Mouse (Mus musculus) CH12.LX (cell line): ENCODE data around the gene Pcca. TPM values are rescaled to one million over a fixed set of nuclear protein-coding genes. Genes with fewer than 3 reads are reported as not detected.
A peak's percentile ranks its signal among the peaks of the same experiment; 100 is the strongest.

Experiments used
- DNase-seq: peaks from one replicate; pipeline ENCODE4 v3.0.0-alpha.2; 2013; ENCODE audit errors: extremely low read depth
- H3K27ac ChIP-seq: 2 replicates; pipeline ENCODE4 v1.5.1; 2012; ENCODE audit warnings: low read depth, mild to moderate bottlenecking, control low read depth, moderate library complexity; ENCODE audit not compliant: insufficient read depth
- H3K27me3 ChIP-seq: replicated peaks from 2 replicates; pipeline ENCODE3; 2012; ENCODE audit warnings: inconsistent platforms
- H3K36me3 ChIP-seq, 2 experiments: replicated peaks in 1 of 2; 2 replicates each; pipeline versions ENCODE3 to v1.6.1; 2012; ENCODE audit warnings: inconsistent platforms in 1 of 2, low read length in 1 of 2, mild to moderate bottlenecking in 1 of 2, mixed read lengths in 1 of 2, moderate library complexity in 1 of 2; ENCODE audit not compliant: control insufficient read depth in 1 of 2, insufficient read depth in 1 of 2
- H3K4me1 ChIP-seq, 2 experiments: 2 replicates each; pipeline ENCODE4 v1.6.1; 2012; ENCODE audit warnings: inconsistent platforms in 1 of 2, moderate library complexity in 1 of 2; ENCODE audit not compliant: insufficient read depth in 2 of 2, control insufficient read depth in 1 of 2
- H3K4me2 ChIP-seq: 2 replicates; pipeline ENCODE4 v1.6.1; 2012; ENCODE audit warnings: low read depth, mild to moderate bottlenecking, control low read depth; ENCODE audit not compliant: poor library complexity, insufficient read depth, severe bottlenecking
- H3K4me3 ChIP-seq, 3 experiments: fragments of 150-350 bp in 1 of 3; sonication (generic) in 1 of 3; replicated peaks in 1 of 3; 2 replicates each; pipeline versions ENCODE3 to v1.5.1; 2011 to 2012; ENCODE audit warnings: low read depth in 2 of 3, low read length in 2 of 3, mild to moderate bottlenecking in 2 of 3, moderate library complexity in 2 of 3, control low read depth in 1 of 3, improper control_type of control experiment in 1 of 3, inconsistent platforms in 1 of 3, mixed read lengths in 1 of 3; ENCODE audit not compliant: poor library complexity in 1 of 3
- H3K79me2 ChIP-seq: replicated peaks from 2 replicates; pipeline ENCODE4 v1.6.1; 2012; ENCODE audit warnings: mild to moderate bottlenecking, moderate library complexity; ENCODE audit not compliant: control insufficient read depth, poor library complexity, insufficient read depth, severe bottlenecking; ENCODE audit errors: extremely low read depth
- H3K9ac ChIP-seq: 2 replicates; pipeline ENCODE4 v1.6.1; 2012; ENCODE audit warnings: low read depth, mild to moderate bottlenecking, control low read depth, moderate library complexity; ENCODE audit not compliant: insufficient read depth
- H3K9me3 ChIP-seq: replicated peaks from 2 replicates; pipeline ENCODE3; 2012; ENCODE audit warnings: low read length, inconsistent platforms, mixed read lengths
- CHD2 ChIP-seq: IDR thresholded peaks from 2 replicates; pipeline ENCODE4 v1.6.1; 2011; ENCODE audit warnings: low read length, improper control_type of control experiment
- E2F4 ChIP-seq: IDR thresholded peaks from 2 replicates; pipeline ENCODE4 v1.6.1; 2011; ENCODE audit warnings: low read depth, low read length, improper control_type of control experiment; ENCODE audit not compliant: insufficient replicate concordance
- EP300 ChIP-seq: IDR thresholded peaks from 2 replicates; pipeline ENCODE4 v1.6.1; 2011; ENCODE audit warnings: low read length, improper control_type of control experiment
- ETS1 ChIP-seq: conservative IDR thresholded peaks from 2 replicates; pipeline ENCODE4 v1.6.1; 2012; ENCODE audit warnings: low read depth, mild to moderate bottlenecking, inconsistent platforms, low read length, improper control_type of control experiment, moderate library complexity
- IRF4 ChIP-seq: IDR thresholded peaks from 2 replicates; pipeline ENCODE4 v1.6.1; 2014; ENCODE audit warnings: low read depth, mild to moderate bottlenecking, inconsistent platforms, low read length, improper control_type of control experiment
- JUND ChIP-seq: conservative IDR thresholded peaks from 2 replicates; pipeline ENCODE4 v1.6.1; 2011; ENCODE audit warnings: low read depth, low read length, improper control_type of control experiment
- MAZ ChIP-seq: IDR thresholded peaks from 2 replicates; pipeline ENCODE4 v1.6.1; 2012; ENCODE audit warnings: low read depth, mild to moderate bottlenecking, inconsistent platforms, low read length, improper control_type of control experiment, moderate library complexity
- MEF2A ChIP-seq: IDR thresholded peaks from 2 replicates; pipeline ENCODE4 v1.6.1; 2014; ENCODE audit warnings: low read depth, mild to moderate bottlenecking, inconsistent platforms, low read length, improper control_type of control experiment, borderline replicate concordance
- PAX5 ChIP-seq: IDR thresholded peaks from 2 replicates; pipeline ENCODE4 v1.6.1; 2012; ENCODE audit warnings: low read length, inconsistent platforms, mixed read lengths
- POLR2AphosphoS2 ChIP-seq: IDR thresholded peaks from 2 replicates; pipeline ENCODE4 v1.6.1; 2011; ENCODE audit warnings: low read depth, low read length, improper control_type of control experiment
- SIN3A ChIP-seq: IDR thresholded peaks from 2 replicates; pipeline ENCODE4 v1.6.1; 2012; ENCODE audit warnings: low read length, improper control_type of control experiment, inconsistent platforms
- USF2 ChIP-seq: conservative IDR thresholded peaks from 2 replicates; pipeline ENCODE4 v1.6.1; 2011; ENCODE audit warnings: low read depth, low read length, improper control_type of control experiment
- ZC3H11A ChIP-seq: IDR thresholded peaks from 2 replicates; pipeline ENCODE4 v1.6.1; 2012; ENCODE audit warnings: low read depth, mild to moderate bottlenecking, inconsistent platforms, low read length, improper control_type of control experiment
- dilution Hi-C: fragments of 300-500 bp; cut with MboI; formaldehyde crosslinking; loops from 2 replicates; pipeline ENCODE4 v1.14.3; 2020; ENCODE audit warnings: low sequenced_read_pairs; ENCODE audit not compliant: extremely low pct_unique_long_range_greater_than_20kb, extremely low pct_ligation_motif_present
- in situ Hi-C: fragments of 300-500 bp; cut with MboI; formaldehyde crosslinking; loops from 3 replicates; pipeline ENCODE4 v1.14.3; 2019; ENCODE audit warnings: low sequenced_read_pairs, low pct_ligation_motif_present, low pct_unique_long_range_greater_than_20kb, mixed read lengths
- polyA plus RNA-seq: library from polyadenylated mRNA; unstranded; fragments of >175 nt; gene quantifications from 2 replicates; pipeline ENCODE4 v1.2.1, GENCODE M21; 2012; ENCODE audit warnings: low read depth; ENCODE audit not compliant: insufficient read length
- total RNA-seq, 2 experiments: library from RNA; depleted of rRNA; stranded (reverse); fragments of 300-350 nt in 1 of 2; fragments of >200 nt in 1 of 2; gene quantifications; 2 replicates each; pipeline ENCODE4 v1.2.3; 2012 to 2014

Pcca gene
- total and polyA plus RNA-seq, 3 experiments, result 11.2 to 39.0 (median 23.8) TPM

- TF ChIP-seq E2F4, result no peak
Observed at GRCm38 (mm10) chr14:122905007-122905406, 370.9 kb downstream of the Pcca start (continued).

- no peak for DNase-seq
- in situ Hi-C loops (no loop called here), dilution Hi-C loops (no loop called here)
Observed at GRCm38 (mm10) chr14:122908075-122908474, 374.0 kb downstream of the Pcca start.

GRCm38 (mm10) chr14:122909368-122910091 lies 375.4 kb downstream of the Pcca start:
- H3K27me3 ChIP-seq, result no peaks in the 10 kb centered on the region
- TF ChIP-seq JUND (no peak), CHD2 (no peak), EP300 (no peak)
- TF ChIP-seq, all 38 proteins: peak for 0
- Histone ChIP-seq H3K4me1 (peaks cover 7 to 24% of the 10 kb centered on the region in 2 experiments; a peak in 2 of 4 replicates), H3K79me2 (peaks cover 14% of the 10 kb centered on the region), H3K9ac (no peak overlapping the region), H3K4me2 (no peak overlapping the region), H3K4me3 (no peak overlapping the region), H3K9me3 (no peaks in the 10 kb centered on the region), H3K27ac (no peak overlapping the region), H3K36me3 (peaks cover 4 to 33% of the 10 kb centered on the region in 2 experiments)
- in situ Hi-C loops (no loop called here), dilution Hi-C loops (no loop called here)
- DNase-seq, result no peak

More at GRCm38 (mm10) chr14:122908075-122908474, 374.0 kb downstream of the Pcca start:
- H3K79me2 ChIP-seq, result peaks cover 14% of the 10 kb centered on the region
- no peaks in the 10 kb centered on the region for H3K27me3 ChIP-seq
- no peak overlapping the region for H3K4me2 ChIP-seq
- no peak overlapping the region for H3K9ac ChIP-seq
- H3K9me3 ChIP-seq, result no peaks in the 10 kb centered on the region
- peaks cover 9 to 45% of the 10 kb centered on the region in 2 experiments for H3K36me3 ChIP-seq
- no peak for TF ChIP-seq PAX5
- no peak overlapping the region for H3K4me3 ChIP-seq
- H3K4me1 ChIP-seq, result peaks cover 7 to 17% of the 10 kb centered on the region in 2 experiments; a peak in 2 of 4 replicates
- H3K27ac ChIP-seq, result no peak overlapping the region

DNA sequence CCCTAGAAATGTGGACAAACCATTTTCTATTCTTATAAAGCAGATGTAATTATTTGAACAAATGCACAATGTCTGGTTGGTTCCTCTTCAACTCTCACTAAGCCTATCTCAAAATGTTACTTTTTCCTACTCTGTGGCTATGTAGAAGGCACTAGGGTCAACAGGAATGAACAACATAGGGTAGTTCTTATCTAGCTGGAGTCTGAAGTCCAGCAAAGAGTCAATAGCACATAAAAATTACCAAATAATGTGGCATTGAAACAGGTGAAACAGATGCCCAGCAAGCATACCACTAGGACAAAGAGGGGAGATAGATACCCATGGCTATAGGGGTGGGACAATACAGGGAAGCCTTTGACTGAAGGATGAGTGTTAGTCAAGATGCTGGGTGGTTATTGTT lies 377.1 kb downstream of the Pcca start:
- dilution Hi-C loops, result no loop called here
- H3K36me3 ChIP-seq, result peaks cover 0 to 22% of the 10 kb centered on the region in 2 experiments
- no peak overlapping the region for H3K4me3 ChIP-seq
- H3K4me1 ChIP-seq, result peaks cover 7 to 24% of the 10 kb centered on the region in 2 experiments; a peak in 2 of 4 replicates
- H3K4me2 ChIP-seq, result peak overlapping the region; percentile 97; the same call in 1 of the 2 replicates
- in situ Hi-C loops, result no loop called here
- peaks cover 14% of the 10 kb centered on the region for H3K79me2 ChIP-seq
- H3K9me3 ChIP-seq, result no peaks in the 10 kb centered on the region
- TF ChIP-seq IRF4 (no peak), ZC3H11A (no peak), POLR2AphosphoS2 (no peak), MEF2A (no peak), MAZ (no peak), ETS1 (no peak), USF2 (no peak), SIN3A (no peak)
- H3K27me3 ChIP-seq, result no peaks in the 10 kb centered on the region
- no peak overlapping the region for H3K27ac ChIP-seq
- DNase-seq, result no peak
- H3K9ac ChIP-seq, result no peak overlapping the region
